Mouse (Mus musculus) hindbrain, embryonic 11.5 days (tissue): ENCODE results near the gene Tekt1. TPM values are rescaled to one million over a fixed set of nuclear protein-coding genes. Genes with fewer than 3 reads are reported as not detected.

Experiments used
- ATAC-seq: fragments of 200-750 bp; cut with Nextera tagmentation; 2 replicates; pipeline ENCODE4 v1.8.0; 2017; ENCODE audit warnings: mild to moderate bottlenecking, moderate TSS enrichment, moderate library complexity; ENCODE audit not compliant: low FRiP score
- DNase-seq: peaks from one replicate; pipeline ENCODE4 v3.0.0-alpha.2; 2015; ENCODE audit warnings: low spot score
- H3K27ac ChIP-seq: fragments of 300-500 bp; sonication (generic); 2 replicates; pipeline ENCODE4 v1.5.1; 2014; ENCODE audit warnings: mild to moderate bottlenecking, low read depth, low read length
- H3K27me3 ChIP-seq: fragments of 300-500 bp; sonication (generic); 2 replicates; pipeline ENCODE4 v1.6.1; 2014; ENCODE audit warnings: mild to moderate bottlenecking, low read length, moderate library complexity, mixed read lengths; ENCODE audit not compliant: control insufficient read depth, insufficient read depth
- H3K36me3 ChIP-seq: fragments of 300-500 bp; sonication (generic); 2 replicates; pipeline ENCODE4 v1.6.1; 2014; ENCODE audit warnings: mild to moderate bottlenecking, low read length, moderate library complexity, mixed read lengths; ENCODE audit not compliant: control insufficient read depth, insufficient read depth
- H3K4me1 ChIP-seq: fragments of 300-500 bp; sonication (generic); replicated peaks from 2 replicates; pipeline ENCODE4 v1.6.1; 2014; ENCODE audit warnings: low read length, mixed read lengths; ENCODE audit not compliant: control insufficient read depth, insufficient read depth
- H3K4me2 ChIP-seq: fragments of 300-500 bp; sonication (generic); replicated peaks from 2 replicates; pipeline ENCODE4 v1.6.1; 2014; ENCODE audit warnings: mild to moderate bottlenecking, low read depth, low read length
- H3K4me3 ChIP-seq: fragments of 300-500 bp; sonication (generic); 2 replicates; pipeline ENCODE4 v1.5.1; 2014; ENCODE audit warnings: low read depth, low read length
- H3K9ac ChIP-seq: fragments of 300-500 bp; sonication (generic); 2 replicates; pipeline ENCODE4 v1.6.1; 2014; ENCODE audit warnings: low read depth, low read length
- H3K9me3 ChIP-seq: fragments of 300-500 bp; sonication (generic); 2 replicates; pipeline ENCODE4 v1.6.1; 2016; ENCODE audit warnings: low read length; ENCODE audit not compliant: control insufficient read depth
- WGBS: fragments of 180-500 bp; shearing (Covaris S2); extraction: QIAGEN DNeasy Blood & Tissue Kit; methylation state at CpG from one replicate; pipeline ENCODE4 v1.1.7; 2014; 5-methylcytosine and 5-hydroxymethylcytosine counted together
- polyA plus RNA-seq: library from polyadenylated mRNA; unstranded; fragments of >200 nt; fragmentation: Nextera tagmentation; extraction: Ambion mirVana; gene quantifications from 2 replicates; pipeline ENCODE4 v1.2.1, GENCODE M21; 2014

The Tekt1 gene
- polyA plus RNA-seq, 1 experiment from 2014 or later, result 8.7 TPM

DNA sequence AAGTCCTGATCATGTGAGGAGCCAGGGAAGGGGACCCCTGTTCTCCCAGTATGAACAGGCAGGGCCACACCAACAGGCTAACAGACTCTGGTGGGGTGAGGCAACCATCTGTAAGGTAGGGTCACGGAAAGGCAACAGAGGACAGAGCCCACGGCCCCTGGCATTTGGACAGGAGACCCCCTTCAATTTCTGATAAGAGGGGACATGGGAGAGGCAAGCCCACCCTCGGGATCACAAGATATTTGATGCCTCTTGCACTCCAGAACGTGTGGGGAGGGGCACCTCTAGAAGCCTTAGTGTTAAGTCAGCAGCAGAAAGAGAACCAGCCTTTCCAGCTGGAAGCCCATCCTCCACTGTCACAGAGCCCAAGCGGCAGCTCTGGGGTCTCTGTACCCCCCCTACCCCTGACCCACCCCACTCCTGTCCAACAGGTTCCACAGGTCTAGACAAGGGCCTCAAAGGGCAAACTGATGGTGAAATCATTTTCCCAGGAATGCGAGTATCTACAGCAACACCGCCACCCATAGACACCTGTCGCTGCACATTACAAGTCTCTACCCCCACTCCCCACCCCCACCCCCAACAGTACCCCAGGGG is 43.9 kb upstream of the Tekt1 start:
- no peak overlapping the region for H3K27ac ChIP-seq
- WGBS, result 50% methylated on average over 8 of the region's 8 CpGs
- no peak for ATAC-seq

DNA sequence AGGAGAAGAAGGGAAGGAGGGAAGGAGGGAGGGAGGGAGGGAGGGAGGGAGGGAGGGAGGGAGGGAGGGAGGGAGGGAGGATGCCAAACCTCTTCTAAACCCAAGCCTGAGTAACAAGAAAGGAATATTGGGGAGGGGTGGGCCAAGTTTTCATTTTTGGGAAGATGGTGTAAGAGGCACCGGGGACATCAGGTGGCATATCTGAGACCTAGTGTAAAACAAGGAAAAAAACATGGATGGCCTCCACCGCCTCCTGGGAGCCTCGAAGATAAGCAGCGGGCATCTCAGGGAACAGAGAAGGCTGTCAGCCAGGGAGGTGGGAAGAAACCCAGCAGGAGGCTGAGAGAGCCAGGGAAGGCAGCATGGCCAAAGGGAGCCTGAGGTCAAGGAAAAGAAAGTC is 43.3 kb upstream of the Tekt1 start:
- DNase-seq (no peak), ATAC-seq (no peak)
- no peak overlapping the region for H3K4me2 ChIP-seq
- H3K4me3 ChIP-seq, result no peak overlapping the region
- H3K9me3 ChIP-seq, result no peaks in the 10 kb centered on the region
- H3K36me3 ChIP-seq, result no peaks in the 10 kb centered on the region
- 62% methylated on average over 4 of the region's 4 CpGs for WGBS
- peaks cover under 1% of the 10 kb centered on the region; the same call in 1 of the 2 replicates for H3K27me3 ChIP-seq
- H3K4me1 ChIP-seq, result no peaks in the 10 kb centered on the region; the same call in 1 of the 2 replicates
- no peak overlapping the region for H3K27ac ChIP-seq
- H3K9ac ChIP-seq, result no peak overlapping the region

More for the DNA sequence above, 43.9 kb upstream of the Tekt1 start:
- no peak overlapping the region for H3K4me3 ChIP-seq
- H3K9me3 ChIP-seq, result no peaks in the 10 kb centered on the region
- peaks cover 3% of the 10 kb centered on the region for H3K27me3 ChIP-seq
- H3K4me2 ChIP-seq, result no peak overlapping the region
- H3K9ac ChIP-seq, result no peak overlapping the region
- no peaks in the 10 kb centered on the region; the same call in 1 of the 2 replicates for H3K4me1 ChIP-seq
- no peak for DNase-seq
- H3K36me3 ChIP-seq, result no peaks in the 10 kb centered on the region

GRCm38 (mm10) chr11:72402969-72403368 is 40.7 kb upstream of the Tekt1 start:
- no peak overlapping the region for H3K9ac ChIP-seq
- H3K4me1 ChIP-seq, result no peaks in the 10 kb centered on the region; the same call in 1 of the 2 replicates
- no peak for DNase-seq
- no peaks in the 10 kb centered on the region for H3K9me3 ChIP-seq
- WGBS, result 88% methylated on average over 12 of the region's 12 CpGs
- no peak for ATAC-seq
- no peaks in the 10 kb centered on the region for H3K27me3 ChIP-seq
- H3K4me3 ChIP-seq, result no peak overlapping the region
- H3K36me3 ChIP-seq, result no peaks in the 10 kb centered on the region
- H3K27ac ChIP-seq, result no peak overlapping the region
- H3K4me2 ChIP-seq, result no peak overlapping the region

- no peaks in the 10 kb centered on the region for H3K9me3 ChIP-seq
- no peak overlapping the region for H3K4me2 ChIP-seq
- H3K9ac ChIP-seq, result no peak overlapping the region
- DNase-seq (no peak), ATAC-seq (no peak)
- H3K27me3 ChIP-seq, result no peaks in the 10 kb centered on the region
- H3K36me3 ChIP-seq, result no peaks in the 10 kb centered on the region
- no peak overlapping the region for H3K27ac ChIP-seq
- no peak overlapping the region for H3K4me3 ChIP-seq
- 64% methylated on average over 5 of the region's 5 CpGs for WGBS
- no peaks in the 10 kb centered on the region; the same call in 1 of the 2 replicates for H3K4me1 ChIP-seq
These were observed 39.8 kb upstream of the Tekt1 start for GRCm38 (mm10) chr11:72402017-72402416.

- Histone ChIP-seq H3K4me2 (no peak overlapping the region), H3K27me3 (no peaks in the 10 kb centered on the region), H3K4me1 (no peaks in the 10 kb centered on the region; the same call in 1 of the 2 replicates), H3K9me3 (no peaks in the 10 kb centered on the region), H3K36me3 (no peaks in the 10 kb centered on the region), H3K27ac (no peak overlapping the region), H3K9ac (no peak overlapping the region), H3K4me3 (no peak overlapping the region)
- 78% methylated on average over 12 of the region's 12 CpGs for WGBS
- ATAC-seq (no peak), DNase-seq (no peak)
These were observed 38.8 kb upstream of the Tekt1 start for GRCm38 (mm10) chr11:72401068-72401467.

DNA sequence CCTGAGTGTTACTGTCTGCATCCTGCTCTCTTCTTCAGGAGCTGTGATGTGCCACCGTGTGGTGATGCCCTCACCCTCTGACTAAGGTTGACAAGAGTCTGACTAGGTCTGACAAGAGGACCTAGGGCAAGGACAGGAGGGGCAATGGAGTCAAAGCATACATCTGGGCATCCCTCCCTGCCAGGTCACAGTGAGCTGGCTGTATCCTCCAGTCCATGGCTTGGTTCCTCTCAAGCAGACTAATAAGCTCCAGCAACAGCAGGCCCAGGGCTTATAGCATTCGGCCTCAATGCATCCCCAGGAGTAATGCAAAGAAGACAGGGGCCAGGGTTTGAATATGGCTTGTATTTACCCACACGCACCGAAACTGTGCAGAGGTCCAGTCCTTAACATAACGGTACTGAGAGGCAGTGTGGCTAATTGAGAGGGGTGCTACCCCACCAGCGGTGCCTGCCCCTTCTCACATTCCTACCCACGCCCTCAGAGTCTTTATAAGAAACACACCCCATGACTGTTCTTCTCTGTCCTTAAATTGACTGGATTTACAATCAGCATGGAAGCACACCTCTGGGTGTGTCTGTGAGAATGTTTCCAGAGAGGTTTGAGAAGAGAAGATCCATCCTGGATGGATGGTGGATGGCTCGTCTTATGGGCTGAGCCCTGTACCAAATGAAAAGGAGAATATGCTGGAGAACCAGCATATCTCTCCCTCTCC is 35.7 kb upstream of the Tekt1 start:
- DNase-seq, result no peak
- Histone ChIP-seq H3K4me2 (no peak overlapping the region), H3K4me3 (no peak overlapping the region), H3K27ac (no peak overlapping the region), H3K36me3 (no peaks in the 10 kb centered on the region), H3K9me3 (no peaks in the 10 kb centered on the region), H3K4me1 (no peaks in the 10 kb centered on the region), H3K9ac (no peak overlapping the region), H3K27me3 (no peaks in the 10 kb centered on the region)
- 86% methylated on average over 8 of the region's 8 CpGs for WGBS
- no peak for ATAC-seq

DNA sequence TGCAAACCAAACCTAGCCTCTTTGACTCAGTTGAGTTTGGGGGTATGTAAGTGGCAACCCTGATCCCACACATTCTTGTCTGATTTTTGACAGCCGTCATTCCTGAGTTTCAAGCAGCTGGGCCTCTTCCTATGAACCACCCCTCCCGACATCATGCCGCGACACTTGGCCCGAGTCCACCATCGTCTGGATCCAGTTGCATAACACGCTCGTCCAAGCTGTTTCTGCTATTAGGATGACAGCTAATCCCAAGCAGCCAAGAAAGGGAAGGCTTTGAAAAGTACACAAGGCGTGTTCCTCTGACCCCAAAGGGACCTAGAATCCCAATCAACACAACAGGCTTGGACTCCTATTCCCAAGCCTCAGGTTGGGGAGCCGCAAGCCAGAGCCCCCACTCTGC is 34.8 kb upstream of the Tekt1 start:
- no peak overlapping the region for H3K27ac ChIP-seq
- H3K9ac ChIP-seq, result no peak overlapping the region
- no peaks in the 10 kb centered on the region for H3K9me3 ChIP-seq
- no peak for DNase-seq
- no peak for ATAC-seq
- H3K4me3 ChIP-seq, result no peak overlapping the region
- H3K36me3 ChIP-seq, result no peaks in the 10 kb centered on the region
- H3K27me3 ChIP-seq, result no peaks in the 10 kb centered on the region
- H3K4me1 ChIP-seq, result no peaks in the 10 kb centered on the region
- WGBS, result 93% methylated on average over 10 of the region's 10 CpGs
- H3K4me2 ChIP-seq, result no peak overlapping the region

DNA sequence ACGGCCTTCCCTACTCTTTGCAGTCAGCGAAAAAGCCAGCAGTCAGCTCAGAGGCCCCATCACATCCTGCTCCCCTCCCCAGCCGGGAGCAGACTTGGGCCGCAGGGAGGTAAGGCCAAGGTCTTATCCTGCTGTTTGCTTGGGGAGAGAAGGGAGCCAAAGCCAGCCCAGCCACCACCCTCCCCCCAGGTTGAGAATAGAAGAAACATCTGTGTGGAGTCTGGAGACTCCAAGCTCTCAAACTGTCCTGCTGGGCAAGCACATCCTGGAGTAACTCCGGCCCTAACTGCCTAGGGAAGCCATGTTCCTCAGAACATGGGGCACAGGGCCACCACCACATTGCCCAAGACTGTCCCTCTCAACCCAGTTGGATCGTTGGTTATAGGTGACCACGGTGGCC is 34.4 kb upstream of the Tekt1 start:
- 90% methylated on average over 7 of the region's 7 CpGs for WGBS
- ATAC-seq (no peak), DNase-seq (no peak)
- no peaks in the 10 kb centered on the region for H3K4me1 ChIP-seq
- H3K36me3 ChIP-seq, result no peaks in the 10 kb centered on the region
- no peaks in the 10 kb centered on the region for H3K27me3 ChIP-seq
- H3K4me3 ChIP-seq, result no peak overlapping the region
- H3K9me3 ChIP-seq, result no peaks in the 10 kb centered on the region
- no peak overlapping the region for H3K9ac ChIP-seq
- H3K4me2 ChIP-seq, result no peak overlapping the region
- H3K27ac ChIP-seq, result no peak overlapping the region

- Histone ChIP-seq H3K9me3 (no peaks in the 10 kb centered on the region), H3K27me3 (no peaks in the 10 kb centered on the region), H3K4me3 (no peak overlapping the region), H3K36me3 (no peaks in the 10 kb centered on the region), H3K9ac (no peak overlapping the region), H3K27ac (no peak overlapping the region), H3K4me1 (no peaks in the 10 kb centered on the region), H3K4me2 (no peak overlapping the region)
- 83% methylated on average over 6 of the region's 6 CpGs for WGBS
- ATAC-seq (no peak), DNase-seq (no peak)
These were observed 33.4 kb upstream of the Tekt1 start for GRCm38 (mm10) chr11:72395652-72396051.
